Mouse (Mus musculus) neural tube, embryonic 13.5 days (tissue): Measurements from ENCODE around the gene Ipp. TPM values are rescaled to one million over a fixed set of nuclear protein-coding genes. Genes with fewer than 3 reads are reported as not detected.
A peak's percentile ranks its signal among the peaks of the same experiment; 100 is the strongest.

Experiments used
- ATAC-seq: fragments of 200-750 bp; cut with Nextera tagmentation; 2 replicates; pipeline ENCODE4 v1.8.0; 2017; ENCODE audit warnings: low read depth, mild to moderate bottlenecking, moderate TSS enrichment, moderate library complexity
- H3K27ac ChIP-seq: fragments of 300-500 bp; sonication (generic); replicated peaks from 2 replicates; pipeline ENCODE4 v1.5.1; 2015; ENCODE audit warnings: moderate library complexity, mild to moderate bottlenecking, inconsistent platforms
- H3K27me3 ChIP-seq: fragments of 300-500 bp; sonication (generic); 2 replicates; pipeline ENCODE4 v1.6.1; 2015; ENCODE audit warnings: mild to moderate bottlenecking, inconsistent platforms
- H3K36me3 ChIP-seq: fragments of 300-500 bp; sonication (generic); 2 replicates; pipeline ENCODE4 v1.6.1; 2015; ENCODE audit warnings: mild to moderate bottlenecking, inconsistent platforms
- H3K4me1 ChIP-seq: fragments of 300-500 bp; sonication (generic); replicated peaks from 2 replicates; pipeline ENCODE4 v1.6.1; 2015; ENCODE audit warnings: inconsistent platforms
- H3K4me2 ChIP-seq: fragments of 300-500 bp; sonication (generic); 2 replicates; pipeline ENCODE4 v1.6.1; 2015; ENCODE audit warnings: inconsistent platforms, mild to moderate bottlenecking, moderate library complexity
- H3K4me3 ChIP-seq: fragments of 300-500 bp; sonication (generic); 2 replicates; pipeline ENCODE4 v1.5.1; 2015; ENCODE audit warnings: mild to moderate bottlenecking, inconsistent platforms
- H3K9ac ChIP-seq: fragments of 300-500 bp; sonication (generic); 2 replicates; pipeline ENCODE4 v1.6.1; 2015; ENCODE audit warnings: moderate library complexity, mild to moderate bottlenecking, inconsistent platforms
- H3K9me3 ChIP-seq: fragments of 300-500 bp; sonication (generic); 2 replicates; pipeline ENCODE4 v1.6.1; 2016; ENCODE audit warnings: inconsistent platforms
- WGBS: fragments of 180-500 bp; shearing (Covaris S2); methylation state at CpG from one replicate; pipeline ENCODE4 v1.1.7; 2015; 5-methylcytosine and 5-hydroxymethylcytosine counted together
- polyA plus RNA-seq: library from polyadenylated mRNA; unstranded; fragments of >200 nt; fragmentation: Nextera tagmentation; extraction: Ambion mirVana; gene quantifications from 2 replicates; pipeline ENCODE4 v1.2.1, GENCODE M21; 2015

Gene Ipp
- polyA plus RNA-seq, 1 experiment from 2014 or later = 9.9 TPM

DNA sequence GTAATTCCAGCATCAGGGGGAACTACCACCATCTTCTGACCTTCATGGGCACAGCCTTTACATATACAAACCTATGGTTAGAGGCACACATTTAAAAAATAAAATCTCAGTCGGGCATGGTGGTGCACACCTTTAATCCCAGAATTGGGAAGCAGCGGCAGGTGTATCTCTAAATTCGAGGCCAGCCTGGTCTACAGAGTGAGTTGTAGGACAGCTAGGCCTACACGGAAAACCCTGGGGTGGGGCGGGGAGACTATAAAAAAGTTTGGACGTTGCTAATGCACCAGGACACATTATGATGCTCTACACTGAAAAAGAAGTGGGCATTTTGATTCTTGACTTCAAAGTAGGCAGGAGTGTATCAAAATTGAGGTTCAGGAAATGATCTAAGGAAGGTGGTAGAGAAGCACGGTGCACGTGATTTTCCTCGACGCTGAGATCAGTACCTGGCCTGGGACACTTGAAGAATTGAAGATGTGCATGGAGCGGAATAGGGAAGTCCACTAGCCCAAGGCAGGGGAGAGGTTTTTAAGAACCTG is 394 bp upstream of the Ipp start:
- Histone ChIP-seq H3K4me1 (peaks cover 16% of the 10 kb centered on the region), H3K9ac (peak overlapping the region; percentile 79), H3K4me2 (peak overlapping the region; percentile 65), H3K27ac (peak overlapping the region; percentile 89), H3K4me3 (peak overlapping the region; percentile 64), H3K36me3 (peaks cover 5% of the 10 kb centered on the region; the same call in 1 of the 2 replicates), H3K27me3 (no peaks in the 10 kb centered on the region), H3K9me3 (no peaks in the 10 kb centered on the region)
- 27% methylated on average over 11 of the region's 11 CpGs for WGBS
- peak; percentile 20 for ATAC-seq

- Histone ChIP-seq H3K9ac (no peak overlapping the region), H3K27ac (no peak overlapping the region), H3K36me3 (peaks cover 28% of the 10 kb centered on the region), H3K27me3 (no peaks in the 10 kb centered on the region), H3K9me3 (no peaks in the 10 kb centered on the region), H3K4me2 (no peak overlapping the region), H3K4me1 (no peaks in the 10 kb centered on the region), H3K4me3 (no peak overlapping the region)
- 72% methylated on average over 2 of the region's 2 CpGs for WGBS
- ATAC-seq = no peak
Measured at GRCm38 (mm10) chr4:116531109-116531508, 23.8 kb downstream of the Ipp start.

DNA sequence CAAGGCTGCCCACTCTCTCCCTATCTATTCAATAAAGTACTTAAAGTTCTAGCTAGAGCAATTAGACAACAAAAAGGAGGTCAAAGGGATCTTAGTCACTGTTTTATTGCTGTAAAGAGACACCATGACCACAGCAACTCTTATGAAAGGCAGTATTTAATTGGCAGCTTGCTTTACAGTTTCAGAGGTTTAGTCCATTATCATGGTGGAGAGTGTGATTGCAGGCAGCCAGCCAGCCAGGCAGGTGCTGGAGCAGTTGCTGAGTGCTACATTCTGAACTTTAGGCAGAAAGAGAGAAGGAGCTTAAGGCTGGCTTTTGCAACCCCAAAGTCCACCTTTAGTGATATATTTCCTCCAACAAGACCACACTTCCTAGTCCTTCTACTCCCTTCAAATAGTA is 29.0 kb downstream of the Ipp start:
- H3K4me3 ChIP-seq = no peak overlapping the region

DNA sequence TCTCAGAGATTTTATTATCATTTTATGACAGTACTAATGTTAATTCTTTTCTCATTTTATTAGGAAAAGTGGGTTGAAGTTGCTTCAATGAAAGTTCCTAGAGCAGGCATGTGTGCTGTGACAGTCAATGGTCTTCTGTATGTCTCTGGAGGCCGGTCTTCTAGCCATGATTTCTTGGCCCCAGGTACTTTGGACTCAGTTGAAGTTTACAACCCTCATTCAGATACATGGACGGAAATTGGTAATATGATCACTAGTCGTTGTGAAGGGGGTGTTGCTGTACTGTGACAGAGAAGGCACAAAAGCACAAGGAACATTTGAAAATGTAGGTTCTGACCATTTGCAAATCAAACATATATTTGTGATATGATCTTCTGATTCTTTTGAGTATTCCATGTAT is 30.4 kb downstream of the Ipp start:
- H3K9me3 ChIP-seq = no peaks in the 10 kb centered on the region
- H3K9ac ChIP-seq = no peak overlapping the region
- ATAC-seq = no peak
- no peaks in the 10 kb centered on the region for H3K4me1 ChIP-seq
- H3K4me2 ChIP-seq = no peak overlapping the region
- H3K36me3 ChIP-seq = peaks cover 26% of the 10 kb centered on the region
- no peaks in the 10 kb centered on the region for H3K27me3 ChIP-seq
- no peak overlapping the region for H3K4me3 ChIP-seq
- 82% methylated on average over 3 of the region's 3 CpGs for WGBS
- no peak overlapping the region for H3K27ac ChIP-seq

More for the DNA sequence above, 29.0 kb downstream of the Ipp start:
- Histone ChIP-seq H3K4me1 (no peaks in the 10 kb centered on the region), H3K36me3 (peaks cover 26% of the 10 kb centered on the region), H3K9me3 (no peaks in the 10 kb centered on the region), H3K4me2 (no peak overlapping the region), H3K27ac (no peak overlapping the region), H3K9ac (no peak overlapping the region), H3K27me3 (no peaks in the 10 kb centered on the region)
- ATAC-seq = no peak

- H3K4me3 ChIP-seq = no peak overlapping the region
- peaks cover 3% of the 10 kb centered on the region; the same call in 1 of the 2 replicates for H3K4me1 ChIP-seq
- H3K9ac ChIP-seq = no peak overlapping the region
- no peaks in the 10 kb centered on the region for H3K9me3 ChIP-seq
- no peak for ATAC-seq
- 83% methylated on average over 1 of the region's 1 CpGs for WGBS
- H3K27ac ChIP-seq = no peak overlapping the region
- no peaks in the 10 kb centered on the region for H3K27me3 ChIP-seq
- peaks cover 23% of the 10 kb centered on the region for H3K36me3 ChIP-seq
- H3K4me2 ChIP-seq = no peak overlapping the region
Measured at GRCm38 (mm10) chr4:116550432-116550831, 43.1 kb downstream of the Ipp start.

DNA sequence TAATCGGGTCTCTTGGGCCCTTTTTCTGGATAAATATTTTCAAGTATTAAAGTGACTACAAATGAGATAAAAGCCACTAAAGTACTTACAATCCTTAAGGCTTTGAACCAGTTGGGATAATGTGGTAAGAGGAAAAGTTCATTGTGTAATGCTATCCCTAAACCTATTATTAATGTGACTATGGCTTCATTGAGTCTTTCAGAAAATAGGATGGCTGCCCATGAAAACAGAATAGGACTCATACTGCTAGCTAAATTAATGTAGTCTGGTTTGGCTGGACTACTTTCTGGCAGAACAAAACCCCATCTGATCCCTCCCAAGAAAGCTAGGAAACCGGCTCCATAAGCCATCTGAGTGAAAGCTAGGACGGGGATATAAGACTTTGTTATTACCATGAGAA is 45.7 kb downstream of the Ipp start:
- no peak for ATAC-seq
- Histone ChIP-seq H3K4me1 (peaks cover 10% of the 10 kb centered on the region), H3K4me3 (no peak overlapping the region), H3K9me3 (no peaks in the 10 kb centered on the region), H3K9ac (no peak overlapping the region), H3K36me3 (peaks cover 23% of the 10 kb centered on the region), H3K27ac (no peak overlapping the region), H3K4me2 (no peak overlapping the region), H3K27me3 (no peaks in the 10 kb centered on the region)
- WGBS = 96% methylated on average over 3 of the region's 3 CpGs

DNA sequence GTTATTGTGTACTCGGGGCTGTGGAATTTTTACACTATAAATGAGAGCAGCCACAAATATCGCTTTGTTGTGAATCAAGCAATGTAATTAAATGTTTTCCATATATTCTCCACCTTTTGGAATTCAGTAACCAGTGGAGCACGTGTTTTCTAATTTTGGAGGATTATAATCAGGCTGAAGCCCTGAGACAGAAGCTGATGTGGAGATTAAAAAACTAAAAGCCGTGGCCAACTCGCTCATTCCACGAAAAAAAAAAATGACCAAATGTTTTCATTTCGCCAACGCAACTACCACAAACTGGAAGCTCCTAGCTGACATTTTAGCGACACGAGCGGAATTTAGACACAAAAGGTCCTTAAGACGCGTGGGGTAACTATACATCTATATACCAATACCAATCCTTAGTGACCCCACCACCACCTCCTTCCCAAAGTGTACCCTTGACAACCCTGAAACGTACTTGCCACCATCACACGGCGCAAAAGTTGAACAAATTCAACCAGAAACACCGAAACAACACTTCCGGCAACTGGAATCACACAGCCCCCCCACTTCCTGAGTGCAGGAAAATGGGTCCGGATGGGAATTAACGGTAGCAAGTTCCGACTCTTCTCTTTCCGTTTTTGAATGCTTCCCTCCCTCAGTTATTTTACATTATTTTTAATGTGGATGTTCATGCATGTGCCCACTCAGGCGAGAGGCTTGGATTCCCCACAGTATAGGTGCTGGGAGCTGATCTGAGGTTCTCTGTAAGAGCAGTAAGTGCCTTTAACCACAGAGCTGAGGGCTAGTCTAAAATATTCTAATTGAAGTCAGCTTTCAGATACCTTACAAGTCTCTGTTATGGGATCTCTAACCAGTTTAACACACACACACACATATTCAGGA is 48.3 kb downstream of the Ipp start, which contains the start of gene Tmem69:
TSS of gene Tmem69 (minus strand) at position 524 of the 888 bp plus-strand sequence.
- peaks cover 34% of the 10 kb centered on the region for H3K4me1 ChIP-seq
- no peak for ATAC-seq
- peak within 1 kb of the TSS; percentile 74 for H3K9ac ChIP-seq
- peak within 1 kb of the TSS; percentile 66 for H3K4me2 ChIP-seq
- peak within 1 kb of the TSS; percentile 90 for H3K27ac ChIP-seq
- 3% methylated on average over 23 of the region's 23 CpGs for WGBS
- H3K9me3 ChIP-seq = no peaks in the 10 kb centered on the region
- H3K27me3 ChIP-seq = no peaks in the 10 kb centered on the region
- peak within 1 kb of the TSS; percentile 70 for H3K4me3 ChIP-seq
- H3K36me3 ChIP-seq = peaks cover 23% of the 10 kb centered on the region

DNA sequence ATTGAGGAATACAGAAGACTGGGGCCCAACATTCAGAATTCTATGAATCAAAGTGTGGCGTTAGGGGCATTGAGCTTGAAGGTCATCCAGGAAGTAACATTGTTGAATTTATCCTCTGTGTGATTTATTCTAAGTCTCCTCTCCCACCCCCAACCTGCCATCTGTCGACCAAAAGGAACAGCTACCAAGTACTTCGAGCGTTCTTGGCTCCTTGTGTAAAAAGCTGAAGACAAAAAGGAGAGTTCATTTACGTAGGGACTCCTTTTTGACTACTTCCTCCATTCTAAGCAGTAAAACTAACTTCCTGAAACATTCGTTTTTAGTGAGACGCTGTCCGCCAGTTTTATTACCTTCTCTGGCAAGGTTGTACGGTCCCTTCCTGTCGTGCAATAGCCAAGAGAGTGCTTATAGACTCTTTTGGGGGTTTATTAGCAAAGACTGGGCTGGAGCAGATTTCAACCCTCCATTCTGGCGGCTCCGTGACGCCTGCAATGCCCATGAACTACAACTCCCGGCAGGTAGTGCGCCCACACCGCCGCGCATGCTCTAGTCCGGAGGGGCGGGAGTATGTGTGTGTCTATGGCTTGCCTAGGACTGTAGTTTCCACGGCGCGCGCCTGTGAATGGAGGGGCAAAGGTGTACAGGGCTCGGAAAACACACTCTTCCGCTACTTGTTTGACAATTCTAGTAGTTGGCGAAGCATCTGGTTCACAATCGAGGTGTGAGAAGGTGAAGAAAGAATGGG is 49.4 kb downstream of the Ipp start:
- H3K4me2 ChIP-seq = peak overlapping the region; percentile 66
- H3K4me3 ChIP-seq = peak overlapping the region; percentile 70
- H3K36me3 ChIP-seq = peaks cover 20% of the 10 kb centered on the region
- under 1% methylated on average over 28 of the region's 28 CpGs for WGBS
- peak overlapping the region; percentile 74 for H3K9ac ChIP-seq
- H3K27ac ChIP-seq = peak overlapping the region; percentile 90
- no peaks in the 10 kb centered on the region for H3K27me3 ChIP-seq
- peak; percentile 99 for ATAC-seq
- H3K9me3 ChIP-seq = no peaks in the 10 kb centered on the region
- peaks cover 34% of the 10 kb centered on the region for H3K4me1 ChIP-seq

GRCm38 (mm10) chr4:116557306-116558121 is 50.2 kb downstream of the Ipp start, which contains the start of gene Gpbp1l1:
Gene Gpbp1l1 (plus strand): TSS chr4:116557658.
- Histone ChIP-seq H3K27me3 (no peaks in the 10 kb centered on the region), H3K4me1 (peaks cover 34% of the 10 kb centered on the region), H3K36me3 (peaks cover 17% of the 10 kb centered on the region), H3K9me3 (no peaks in the 10 kb centered on the region), H3K9ac (peak within 1 kb of the TSS; percentile 83), H3K4me2 (peak within 1 kb of the TSS; percentile 66), H3K4me3 (peak within 1 kb of the TSS; percentile 70), H3K27ac (peak within 1 kb of the TSS; percentile 90)
- WGBS = under 1% methylated on average over 78 of the region's 78 CpGs
- ATAC-seq = peak; percentile 98

GRCm38 (mm10) chr4:116558151-116558882 is 51.0 kb downstream of the Ipp start:
- Histone ChIP-seq H3K9me3 (no peaks in the 10 kb centered on the region), H3K4me2 (peak overlapping the region; percentile 66), H3K4me3 (peak overlapping the region; percentile 70), H3K27me3 (no peaks in the 10 kb centered on the region), H3K27ac (no peak overlapping the region), H3K9ac (peak overlapping the region; percentile 83), H3K36me3 (peaks cover 10% of the 10 kb centered on the region), H3K4me1 (peaks cover 34% of the 10 kb centered on the region)
- ATAC-seq = no peak
- WGBS = 7% methylated on average over 15 of the region's 15 CpGs
